Mouse (Mus musculus): ENCODE data around the gene Acap1.

GRCm38 (mm10) chr11:69939181-69939580 lies 43.8 kb upstream of the Acap1 start:
- no peak for TF ChIP-seq POLR2A (IDR thresholded peaks at IDR 0.05; ENCODE audit: borderline replicate concordance, control insufficient read depth, low read depth, low read length)
- no peak for TF ChIP-seq CTCF (IDR thresholded peaks at IDR 0.05; ENCODE audit: control insufficient read depth, insufficient read depth, low read length)

Measured in bone marrow, adult 2 months (tissue).